8 mouse cellular contexts compared by ENCODE assay signal in the genomic region with DNA sequence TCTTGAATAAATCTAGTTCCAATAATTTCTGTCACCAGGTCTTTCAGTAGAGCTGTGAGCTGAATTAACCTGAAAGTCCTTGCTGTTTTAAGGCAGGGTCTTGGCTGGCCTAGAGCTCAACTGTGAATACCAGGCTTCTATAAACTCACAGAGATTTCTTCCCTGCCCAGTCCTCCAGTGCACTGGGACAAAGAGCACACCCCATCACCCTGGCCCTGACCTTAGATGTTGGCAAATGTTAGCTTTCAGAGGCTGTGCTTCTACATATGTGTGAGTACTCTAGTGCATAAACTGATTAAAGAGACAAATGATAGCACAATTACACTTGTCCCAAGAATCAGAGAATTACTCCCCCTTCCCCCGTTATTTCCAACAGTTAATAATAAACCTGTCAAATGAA. TPM values are rescaled to one million over a fixed set of nuclear protein-coding genes. Genes with fewer than 3 reads are reported as not detected.
DNase-seq lines count a peak whose midpoint lies in the region; ATAC-seq and TF ChIP-seq lines count a peak whose summit lies in the region.

No protein-coding gene starts in this region.

- intact Hi-C loops in gastrocnemius, adult 2 months (cut with DNase I) = loop anchor here (5.0 kb wide), 1 partner anchor 187 kb away; the partner anchor contains the start of gene Clasp2

- H3K4me1 ChIP-seq in megakaryocyte, embryonic 14.5 days = peaks cover 51% of the 10 kb centered on the region
- peaks cover 17% of the 10 kb centered on the region for H3K4me1 ChIP-seq in embryonic facial prominence, embryonic 14.5 days (ENCODE audit: control insufficient read depth, insufficient read depth, low read length)
- H3K4me1 ChIP-seq in neural tube, embryonic 12.5 days = peaks cover 16% of the 10 kb centered on the region

- DNase-seq in gastrocnemius, adult 2 months = no peak
- DNase-seq in gastrocnemius, postnatal 4 days (ENCODE audit: low spot score in 2 of 2) = no peak
- DNase-seq in embryonic facial prominence, embryonic 14.5 days (ENCODE audit: low spot score) = no peak
- no peak for DNase-seq in frontal cortex, postnatal 25 days (ENCODE audit: low spot score in 2 of 2)
- DNase-seq in spleen, postnatal 14 days (ENCODE audit: low spot score in 2 of 2) = no peak

- 79% methylated on average over 1 of the region's 1 CpGs for WGBS in embryonic facial prominence, embryonic 14.5 days
- WGBS in neural tube, embryonic 12.5 days = 76% methylated on average over 1 of the region's 1 CpGs

- H3K27me3 ChIP-seq in megakaryocyte, embryonic 14.5 days (replicated peaks) = no peaks in the 10 kb centered on the region
- H3K27me3 ChIP-seq in embryonic facial prominence, embryonic 14.5 days (replicated peaks; ENCODE audit: control insufficient read depth, insufficient read depth, low read length) = no peaks in the 10 kb centered on the region
- H3K27me3 ChIP-seq in neural tube, embryonic 12.5 days (replicated peaks) = no peaks in the 10 kb centered on the region

- H3K36me3 ChIP-seq in megakaryocyte, embryonic 14.5 days (replicated peaks; ENCODE audit: low read length) = peaks cover 5% of the 10 kb centered on the region
- no peaks in the 10 kb centered on the region for H3K36me3 ChIP-seq in embryonic facial prominence, embryonic 14.5 days (ENCODE audit: control insufficient read depth, insufficient read depth, low read length)
- peaks cover 3% of the 10 kb centered on the region; the same call in 1 of the 2 replicates for H3K36me3 ChIP-seq in neural tube, embryonic 12.5 days

- H3K9me3 ChIP-seq in megakaryocyte, embryonic 14.5 days = no peaks in the 10 kb centered on the region
- H3K9me3 ChIP-seq in embryonic facial prominence, embryonic 14.5 days (ENCODE audit: control insufficient read depth, low read length) = no peaks in the 10 kb centered on the region
- H3K9me3 ChIP-seq in neural tube, embryonic 12.5 days = no peaks in the 10 kb centered on the region

- peak overlapping the region; percentile 95 for H3K27ac ChIP-seq in gastrocnemius, adult 2 months
- no peak overlapping the region for H3K27ac ChIP-seq in embryonic facial prominence, embryonic 14.5 days (replicated peaks; ENCODE audit: low read depth, low read length)
- no peak overlapping the region for H3K27ac ChIP-seq in neural tube, embryonic 12.5 days

- no peak for ATAC-seq in megakaryocyte, adult 5-6 weeks (ENCODE audit: poor library complexity, severe bottlenecking)
- no peak for ATAC-seq in embryonic facial prominence, embryonic 14.5 days (ENCODE audit: low read depth)
- no peak for ATAC-seq in neural tube, embryonic 12.5 days (ENCODE audit: low FRiP score, low read depth)

- peak overlapping the region; percentile 62; the same call in 1 of the 2 replicates for H3K4me2 ChIP-seq in embryonic facial prominence, embryonic 14.5 days (ENCODE audit: low read depth, low read length)
- peak overlapping the region; percentile 61 for H3K4me2 ChIP-seq in neural tube, embryonic 12.5 days (replicated peaks)

- TF ChIP-seq CTCF in gastrocnemius, adult 2 months (IDR thresholded peaks at IDR 0.05) = no peak

- peak overlapping the region; percentile 90 for H3K4me3 ChIP-seq in gastrocnemius, adult 2 months
- peak overlapping the region; percentile 48 for H3K4me3 ChIP-seq in megakaryocyte, embryonic 14.5 days (replicated peaks)
- no peak overlapping the region for H3K4me3 ChIP-seq in embryonic facial prominence, embryonic 14.5 days (ENCODE audit: low read depth, low read length)
- H3K4me3 ChIP-seq in neural tube, embryonic 12.5 days = no peak overlapping the region

- no peak overlapping the region for H3K9ac ChIP-seq in embryonic facial prominence, embryonic 14.5 days (ENCODE audit: low read depth, low read length)
- H3K9ac ChIP-seq in neural tube, embryonic 12.5 days = no peak overlapping the region

RNA-seq across cellular contexts. Expression of gene Ubp1, which starts 1.1 kb away (rescaled TPM):
- 10 to 100 TPM; 19.7 to 20.3 TPM for total RNA-seq in gastrocnemius, adult 2 months (2021)
- 10 to 100 TPM; 37.0 to 42.3 TPM for total RNA-seq in gastrocnemius, postnatal 4 days (2021)
- 10.6 and 19.9 TPM in 2 replicates for polyA plus RNA-seq in megakaryocyte, embryonic 14.5 days (2012; ENCODE audit: insufficient read depth, low replicate concordance)
- 59.3 and 63.4 TPM in 2 replicates for total RNA-seq in megakaryocyte, adult 5-6 weeks (2015)
- 65.0 and 70.5 TPM in 2 replicates for total RNA-seq in megakaryocyte, adult 5-6 weeks (2017)
- polyA plus RNA-seq in embryonic facial prominence, embryonic 14.5 days (2014; fragmentation: Nextera tagmentation; extraction: Ambion mirVana) = 35.1 and 40.7 TPM in 2 replicates
- polyA plus RNA-seq in neural tube, embryonic 12.5 days (2016; fragmentation: Nextera tagmentation; extraction: Ambion mirVana) = 49.3 and 52.0 TPM in 2 replicates

Comparison
In these comparisons a context has a peak if more than half of its experiments do, and no peak if none do; other contexts are left out.
1. H3K4me3 ChIP-seq: peak in gastrocnemius, adult 2 months (single experiment) and megakaryocyte, embryonic 14.5 days (single experiment); none in embryonic facial prominence, embryonic 14.5 days (single experiment) and neural tube, embryonic 12.5 days (single experiment).